Mouse (Mus musculus) heart, postnatal 0 days (tissue): Measurements from ENCODE around the gene Tfrc. TPM values are rescaled to one million over a fixed set of nuclear protein-coding genes. Genes with fewer than 3 reads are reported as not detected.

Experiments used
- ATAC-seq: fragments of 200-750 bp; cut with Nextera tagmentation; 2 replicates; pipeline ENCODE4 v1.8.0; 2017; ENCODE audit warnings: low read depth, moderate number of reproducible peaks, moderate library complexity; ENCODE audit not compliant: insufficient read depth
- DNase-seq: peaks from one replicate; pipeline ENCODE4 v3.0.0-alpha.2; 2016; ENCODE audit warnings: low spot score
- H3K27ac ChIP-seq: fragments of 300-500 bp; sonication (generic); 2 replicates; pipeline ENCODE4 v1.5.1; 2014; ENCODE audit warnings: low read depth, mild to moderate bottlenecking
- H3K27me3 ChIP-seq: fragments of 300-500 bp; sonication (generic); 2 replicates; pipeline ENCODE4 v1.6.1; 2014; ENCODE audit warnings: low read length, mixed read lengths; ENCODE audit not compliant: control insufficient read depth, insufficient read depth
- H3K36me3 ChIP-seq: fragments of 300-500 bp; sonication (generic); replicated peaks from 2 replicates; pipeline ENCODE4 v1.6.1; 2014; ENCODE audit warnings: low read length, mixed read lengths; ENCODE audit not compliant: control insufficient read depth, insufficient read depth
- H3K4me1 ChIP-seq: fragments of 300-500 bp; sonication (generic); 2 replicates; pipeline ENCODE4 v1.6.1; 2014; ENCODE audit warnings: antibody characterized with exemption; ENCODE audit not compliant: control insufficient read depth, insufficient read depth
- H3K4me2 ChIP-seq: fragments of 300-500 bp; sonication (generic); 2 replicates; pipeline ENCODE4 v1.6.1; 2014; ENCODE audit warnings: low read depth, mild to moderate bottlenecking, low read length, moderate library complexity
- H3K4me3 ChIP-seq: fragments of 300-500 bp; sonication (generic); 2 replicates; pipeline ENCODE4 v1.5.1; 2014; ENCODE audit warnings: low read depth, low read length
- H3K9ac ChIP-seq: fragments of 300-500 bp; sonication (generic); replicated peaks from 2 replicates; pipeline ENCODE4 v1.6.1; 2014; ENCODE audit warnings: low read depth, low read length, mixed read lengths
- H3K9me3 ChIP-seq: fragments of 300-500 bp; sonication (generic); replicated peaks from 2 replicates; pipeline ENCODE4 v1.6.1; 2016; ENCODE audit warnings: low read length; ENCODE audit not compliant: control insufficient read depth
- CTCF ChIP-seq: IDR thresholded peaks from 2 replicates; pipeline ENCODE4 v1.5.1; 2016; ENCODE audit warnings: antibody characterized with exemption, control low read depth, low read depth
- EP300 ChIP-seq: IDR thresholded peaks from 2 replicates; pipeline ENCODE4 v1.6.1; 2016; ENCODE audit warnings: antibody characterized with exemption, low read depth
- WGBS: fragments of 180-500 bp; shearing (Covaris S2); extraction: QIAGEN DNeasy Blood & Tissue Kit; methylation state at CpG from one replicate; pipeline ENCODE4 v1.1.7; 2014; 5-methylcytosine and 5-hydroxymethylcytosine counted together
- polyA plus RNA-seq: library from polyadenylated mRNA; unstranded; fragments of >200 nt; fragmentation: Nextera tagmentation; extraction: Ambion mirVana; gene quantifications from 2 replicates; pipeline ENCODE4 v1.2.1, GENCODE M21; 2015
- total RNA-seq: library from RNA; depleted of rRNA; stranded (reverse); fragments of >200 nt; gene quantifications from 2 replicates; pipeline ENCODE4 v1.2.3, GENCODE M21; 2014; ENCODE audit warnings: low replicate concordance; rRNA removed

The Tfrc gene
- total RNA-seq: 35.3 and 71.7 TPM in 2 replicates
- 46.5 and 57.1 TPM in 2 replicates for polyA plus RNA-seq

DNA sequence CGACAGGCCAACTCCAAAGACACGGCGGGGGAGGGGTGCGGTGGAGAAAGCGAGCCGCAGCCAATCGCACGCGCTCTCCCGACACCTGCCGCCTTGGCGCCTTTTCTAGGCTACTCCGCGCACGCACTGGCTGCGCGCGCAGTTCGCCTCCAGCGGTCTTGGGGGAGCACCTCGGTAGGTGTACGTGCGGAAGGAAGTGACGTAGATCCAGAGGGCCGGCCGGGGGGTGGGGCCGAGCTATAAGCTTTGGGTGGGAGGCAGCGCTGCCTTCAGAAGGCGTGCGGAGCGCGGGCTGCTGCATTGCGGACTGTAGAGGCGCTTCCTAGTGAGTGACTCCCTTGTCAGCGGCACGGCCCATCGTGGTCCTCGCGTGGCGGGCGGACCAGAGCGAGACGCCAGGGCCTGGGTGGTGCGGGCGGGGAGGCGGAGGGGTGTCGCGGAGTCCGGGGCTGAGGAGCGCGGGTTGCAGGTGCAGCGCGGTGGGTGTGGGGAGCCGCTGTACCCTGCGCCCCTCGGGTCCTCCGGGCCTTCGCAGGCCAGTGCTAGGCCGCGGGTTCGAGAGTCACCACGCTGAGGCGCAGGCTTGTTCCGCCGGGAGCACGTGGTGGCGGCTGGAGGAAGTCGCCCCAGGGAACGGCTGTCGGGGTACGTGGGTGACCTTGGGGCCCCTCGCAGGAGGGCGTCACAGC is at the start of gene Tfrc:
Tfrc (plus strand) TSS at position 209 of the 689 bp plus-strand sequence.
- Histone ChIP-seq H3K9me3 (no peaks in the 10 kb centered on the region), H3K4me1 (0 out of 2 replicates have a peak, but pooled peaks cover 5% of the 10 kb centered on the region), H3K27me3 (no peaks in the 10 kb centered on the region), H3K4me3 (peak within 1 kb of the TSS; percentile 86), H3K36me3 (0 out of 2 replicates have a peak, but pooled peaks cover 3% of the 10 kb centered on the region), H3K4me2 (peak within 1 kb of the TSS; percentile 96), H3K27ac (peak within 1 kb of the TSS; percentile 92), H3K9ac (peak within 1 kb of the TSS; percentile 77)
- peak; percentile 53; the same call in 1 of the 2 replicates for TF ChIP-seq EP300
- TF ChIP-seq CTCF: no peak
- WGBS: under 1% methylated on average over 59 of the region's 73 CpGs
- DNase-seq: peak; percentile 97
- ATAC-seq: peak; percentile 99

DNA sequence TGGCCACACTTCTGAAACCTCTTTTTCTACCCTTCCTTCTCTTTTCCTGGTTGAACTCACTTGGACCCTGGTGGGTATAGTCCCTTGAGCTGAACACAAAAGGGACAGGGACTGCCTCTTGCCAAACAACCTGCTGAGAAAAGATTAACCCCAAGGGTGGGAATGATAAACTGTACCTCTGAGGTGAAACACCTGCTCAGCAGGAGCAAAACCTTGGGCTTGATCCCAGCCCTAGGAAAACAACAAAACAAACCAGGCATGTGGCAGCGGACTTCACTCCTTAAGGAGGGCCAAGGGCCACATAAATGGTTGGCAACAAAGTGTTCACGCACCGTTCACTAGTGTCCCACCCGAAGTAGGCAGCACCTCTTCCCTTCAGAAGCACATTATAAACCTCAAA is 49.2 kb upstream of the Tfrc start:
- Histone ChIP-seq H3K4me1 (no peaks in the 10 kb centered on the region), H3K9me3 (peaks cover 4% of the 10 kb centered on the region), H3K9ac (no peak overlapping the region), H3K36me3 (no peaks in the 10 kb centered on the region), H3K27me3 (no peaks in the 10 kb centered on the region), H3K4me3 (no peak overlapping the region), H3K27ac (no peak overlapping the region), H3K4me2 (no peak overlapping the region)
- 73% methylated on average over 4 of the region's 4 CpGs for WGBS
- ATAC-seq: no peak
- no peak for DNase-seq
- TF ChIP-seq EP300 (no peak), CTCF (no peak)

DNA sequence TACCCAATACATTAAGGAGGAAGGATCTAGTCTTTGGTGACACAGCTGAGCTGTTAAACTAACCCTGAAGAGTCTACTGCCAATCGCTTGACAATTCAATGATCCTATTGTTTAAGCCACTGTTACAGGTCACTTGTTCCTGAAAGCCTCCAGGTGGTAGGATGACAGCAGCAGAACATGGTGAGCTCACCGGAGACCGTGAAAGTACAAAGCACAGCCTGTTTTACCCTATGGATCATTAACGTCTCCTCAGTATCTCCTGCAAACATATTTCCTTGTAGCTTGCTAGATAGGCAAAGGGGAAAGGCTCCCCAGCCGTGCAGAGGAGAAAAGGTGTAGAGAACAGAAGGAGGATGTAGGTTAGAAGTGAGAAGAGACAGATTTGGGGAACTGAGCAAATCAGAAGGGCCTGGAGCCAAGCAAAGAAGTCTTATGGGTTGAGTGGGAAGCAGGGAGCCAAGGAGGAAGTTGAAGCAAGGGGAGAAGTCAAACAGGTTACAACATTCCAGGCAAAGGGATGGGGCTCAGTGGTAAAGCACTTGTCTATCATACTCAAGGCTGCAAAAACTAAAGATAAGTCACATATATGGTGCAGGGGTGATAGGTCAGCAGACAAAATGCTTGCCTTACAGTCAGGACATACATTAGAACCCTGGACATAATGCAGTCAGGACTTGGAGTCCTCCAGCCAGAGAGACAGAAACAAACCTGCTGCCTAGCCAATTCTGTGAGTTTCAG is 45.5 kb upstream of the Tfrc start:
- Histone ChIP-seq H3K4me1 (peaks cover 12% of the 10 kb centered on the region; the same call in 1 of the 2 replicates), H3K9ac (no peak overlapping the region), H3K36me3 (no peaks in the 10 kb centered on the region), H3K9me3 (peaks cover 8% of the 10 kb centered on the region), H3K27me3 (no peaks in the 10 kb centered on the region), H3K27ac (no peak overlapping the region), H3K4me3 (no peak overlapping the region), H3K4me2 (no peak overlapping the region)
- 78% methylated on average over 5 of the region's 5 CpGs for WGBS
- no peak for TF ChIP-seq EP300
- TF ChIP-seq CTCF: no peak
- no peak for DNase-seq
- ATAC-seq: no peak

DNA sequence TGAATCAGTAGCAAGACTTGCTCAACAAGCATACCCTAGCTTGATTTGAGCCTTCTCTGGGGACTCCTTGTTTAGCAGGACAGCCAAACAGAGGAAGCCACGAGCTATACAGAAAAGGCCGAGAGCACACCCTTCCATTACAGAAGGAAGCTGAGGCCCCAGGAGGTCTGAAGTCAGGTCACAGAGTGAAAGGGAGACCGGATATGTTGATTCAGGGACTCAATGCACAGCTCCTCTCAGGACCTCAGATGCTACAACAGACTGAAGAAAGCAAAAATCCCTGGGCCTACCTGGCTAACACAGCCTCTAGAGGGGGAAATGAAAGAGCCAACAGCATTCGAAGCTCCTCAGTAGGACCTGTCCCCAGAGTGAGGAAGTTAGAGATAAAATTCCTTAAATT is 41.4 kb upstream of the Tfrc start:
- WGBS: 42% methylated on average over 4 of the region's 4 CpGs
- no peaks in the 10 kb centered on the region for H3K27me3 ChIP-seq
- no peak overlapping the region for H3K27ac ChIP-seq
- H3K36me3 ChIP-seq: no peaks in the 10 kb centered on the region
- H3K4me1 ChIP-seq: peaks cover 18% of the 10 kb centered on the region
- H3K9me3 ChIP-seq: peaks cover 8% of the 10 kb centered on the region
- H3K4me2 ChIP-seq: no peak overlapping the region
- H3K9ac ChIP-seq: no peak overlapping the region
- no peak for DNase-seq
- ATAC-seq: no peak
- H3K4me3 ChIP-seq: no peak overlapping the region
- TF ChIP-seq EP300 (no peak), CTCF (no peak)

DNA sequence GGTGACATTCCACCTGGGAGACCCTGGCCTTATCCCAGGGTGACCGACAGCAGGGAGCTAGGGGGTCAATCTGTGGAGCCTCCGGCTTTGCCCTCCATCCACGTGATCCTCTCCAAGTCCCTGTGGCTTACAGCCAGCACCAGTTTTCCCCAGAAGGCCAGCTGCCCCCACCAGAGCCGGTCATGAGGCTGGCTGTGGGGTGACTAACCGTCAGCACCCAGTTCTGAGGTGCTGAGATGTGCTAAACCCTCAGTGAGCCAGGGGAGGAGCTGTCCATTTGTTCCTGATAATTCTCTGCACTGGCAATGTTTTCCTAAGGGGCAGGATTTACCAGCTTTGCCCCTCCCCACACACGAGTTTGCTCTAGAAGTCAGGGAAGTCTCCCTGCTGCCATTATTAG is 40.3 kb upstream of the Tfrc start:
- Histone ChIP-seq H3K36me3 (no peaks in the 10 kb centered on the region), H3K27ac (peak overlapping the region; percentile 18), H3K9ac (no peak overlapping the region), H3K4me1 (peaks cover 18% of the 10 kb centered on the region), H3K27me3 (no peaks in the 10 kb centered on the region), H3K4me3 (no peak overlapping the region), H3K4me2 (no peak overlapping the region), H3K9me3 (peaks cover 8% of the 10 kb centered on the region)
- ATAC-seq (peak; percentile 82), DNase-seq (peak; percentile 67)
- 23% methylated on average over 6 of the region's 6 CpGs for WGBS
- peak; percentile 62; the same call in 1 of the 2 replicates for TF ChIP-seq EP300
- no peak for TF ChIP-seq CTCF
